Mouse (Mus musculus): ENCODE measurements around the gene Mdga1.

DNA sequence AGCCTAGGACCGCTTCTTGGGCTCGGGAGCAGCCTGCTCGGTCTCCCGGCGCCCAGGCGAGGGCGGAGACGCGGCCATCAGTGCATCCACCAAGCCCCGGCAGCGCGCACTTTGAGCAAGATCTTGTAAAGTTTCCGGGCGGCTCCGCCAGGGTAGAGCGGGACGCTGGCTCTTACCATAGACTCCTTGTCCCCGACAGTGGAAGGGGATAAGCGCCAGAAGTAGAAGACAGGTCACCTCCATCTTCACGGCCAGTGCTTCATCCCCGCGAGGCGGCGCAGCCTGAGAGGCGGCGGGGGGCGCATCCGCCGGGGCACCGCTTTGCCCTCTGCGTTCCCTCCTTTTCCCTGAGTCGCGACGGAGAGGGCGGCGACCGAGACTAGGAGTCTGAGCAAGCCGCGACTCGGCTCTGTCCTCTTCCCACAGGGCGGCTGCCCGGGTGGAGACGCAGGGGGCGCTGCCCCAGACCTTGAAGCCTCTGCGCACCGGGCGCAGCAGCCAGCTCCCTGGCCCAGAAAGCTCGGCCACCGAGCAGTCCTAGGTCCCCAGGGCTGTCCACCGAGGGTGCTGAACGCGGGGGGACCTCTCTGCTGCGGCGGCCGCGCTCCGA is 82.5 kb downstream of the Mdga1 start:
- TF ChIP-seq MAX (IDR thresholded peaks at IDR 0.05): no peak
- TF ChIP-seq CTCF (IDR thresholded peaks at IDR 0.05; ENCODE audit: control insufficient read depth, insufficient read depth, insufficient read length): peak; percentile 3
- TF ChIP-seq MYOG (IDR thresholded peaks at IDR 0.05; ENCODE audit: control insufficient read depth, extremely low read depth, insufficient read length): no peak
- TF ChIP-seq FOSL1 (IDR thresholded peaks at IDR 0.05; ENCODE audit: insufficient read depth, low read length, poor library complexity, severe bottlenecking): no peak
- TF ChIP-seq USF1 (IDR thresholded peaks at IDR 0.05; ENCODE audit: low read depth): no peak
- TF ChIP-seq CEBPB (IDR thresholded peaks at IDR 0.05; ENCODE audit: low read depth): no peak
- no peak for TF ChIP-seq MYOD1 (IDR thresholded peaks at IDR 0.05; ENCODE audit: control insufficient read depth, insufficient read length, low read depth)
